Mouse (Mus musculus) small intestine, adult 2 months (tissue): ENCODE measurements around the gene Spata25.
A peak's percentile ranks its signal among the peaks of the same experiment; 100 is the strongest.

Experiments used
- CTCF ChIP-seq: fragments of 200-500 bp; IDR thresholded peaks from 2 replicates; pipeline ENCODE4 v1.5.1; 2012; ENCODE audit warnings: low read depth, mild to moderate bottlenecking, control low read depth, inconsistent platforms, low read length, moderate library complexity, mixed read lengths; ENCODE audit not compliant: insufficient replicate concordance, insufficient read length; ENCODE audit errors: extremely low read depth
- POLR2A ChIP-seq: fragments of 200-500 bp; IDR thresholded peaks from 2 replicates; pipeline ENCODE4 v1.6.1; 2012; ENCODE audit warnings: low read depth, mild to moderate bottlenecking, control low read depth, inconsistent platforms, low read length, moderate library complexity

GRCm38 (mm10) chr2:164804533-164805331, 23.6 kb downstream of the Spata25 start, which contains the start of the genes Acot8 and Zswim3:
- TF ChIP-seq POLR2A: peak; percentile 80
- no peak for TF ChIP-seq CTCF
